Mouse (Mus musculus) layer of hippocampus, adult 9-11 months (tissue): ENCODE measurements around the gene Steap2.
"Not testable (repeated sequence)": the region's sequence is repeated elsewhere in the genome, so short reads cannot be mapped to it uniquely, and the experiment has no call there.

Experiments
- DNase-seq: peaks from one replicate; pipeline ENCODE4 v3.0.0; 2022

Steap2 gene

GRCm38 (mm10) chr5:5693956-5694653 lies at the start of gene Steap2:
TSS of gene Steap2 (minus strand) at chr5:5694578.
- DNase-seq = no peak

GRCm38 (mm10) chr5:5734445-5734844 lies 40.1 kb upstream of the Steap2 start:
- DNase-seq = no peak

GRCm38 (mm10) chr5:5732858-5733257 lies 38.5 kb upstream of the Steap2 start:
- no peak for DNase-seq

- DNase-seq = no peak
Observed at GRCm38 (mm10) chr5:5732208-5732607, 37.8 kb upstream of the Steap2 start.

GRCm38 (mm10) chr5:5729904-5730303 lies 35.5 kb upstream of the Steap2 start:
- DNase-seq = no peak

- DNase-seq = no peak
Observed at GRCm38 (mm10) chr5:5722217-5722616, 27.8 kb upstream of the Steap2 start.

- no peak for DNase-seq
Observed at GRCm38 (mm10) chr5:5711032-5711431, 16.7 kb upstream of the Steap2 start.

- DNase-seq = no peak
Observed at GRCm38 (mm10) chr5:5707341-5708278, 13.2 kb upstream of the Steap2 start.

GRCm38 (mm10) chr5:5705019-5705418 lies 10.6 kb upstream of the Steap2 start:
- DNase-seq = no peak

- DNase-seq = no peak
Observed at GRCm38 (mm10) chr5:5700386-5700785, 6.0 kb upstream of the Steap2 start.

GRCm38 (mm10) chr5:5698830-5699229 lies 4.5 kb upstream of the Steap2 start:
- no peak for DNase-seq

- no peak for DNase-seq
Observed at GRCm38 (mm10) chr5:5695401-5695942, 1.1 kb upstream of the Steap2 start.

- no peak for DNase-seq
Observed at GRCm38 (mm10) chr5:5693541-5693955, 830 bp downstream of the Steap2 start.

GRCm38 (mm10) chr5:5692167-5692738 lies 2.1 kb downstream of the Steap2 start:
- DNase-seq = no peak

GRCm38 (mm10) chr5:5688945-5689540 lies 5.3 kb downstream of the Steap2 start:
- no peak for DNase-seq

GRCm38 (mm10) chr5:5688228-5688627 lies 6.2 kb downstream of the Steap2 start:
- DNase-seq = no peak

GRCm38 (mm10) chr5:5686973-5687372 lies 7.4 kb downstream of the Steap2 start:
- no peak for DNase-seq

GRCm38 (mm10) chr5:5684946-5685345 lies 9.4 kb downstream of the Steap2 start:
- not testable (repeated sequence) for DNase-seq

GRCm38 (mm10) chr5:5683292-5683691 lies 11.1 kb downstream of the Steap2 start:
- no peak for DNase-seq

GRCm38 (mm10) chr5:5679459-5679858 lies 14.9 kb downstream of the Steap2 start:
- DNase-seq = no peak

GRCm38 (mm10) chr5:5676082-5676481 lies 18.3 kb downstream of the Steap2 start:
- DNase-seq = no peak

GRCm38 (mm10) chr5:5668920-5669319 lies 25.5 kb downstream of the Steap2 start:
- no peak for DNase-seq

- DNase-seq = no peak
Observed at GRCm38 (mm10) chr5:5664371-5664926, 29.9 kb downstream of the Steap2 start.
